Mouse (Mus musculus): Measurements from ENCODE around the gene Gm9639. TPM values are rescaled to one million over a fixed set of nuclear protein-coding genes. Genes with fewer than 3 reads are reported as not detected.
A peak's percentile ranks its signal among the peaks of the same experiment; 100 is the strongest.
"Not testable (repeated sequence)": the region's sequence is repeated elsewhere in the genome, so short reads cannot be mapped to it uniquely, and the experiment has no call there.

Gm9639 gene
- polyA plus RNA-seq, 1 experiment, result not detected

GRCm38 (mm10) chr10:77771225-77771624, 23.7 kb downstream of the Gm9639 start, which contains the start of gene Gm3238:
Gene Gm3238 (minus strand): TSS chr10:77771325.
- H3K4me3 ChIP-seq (replicated peaks; ENCODE audit: insufficient read depth, low read depth, low read length); H3K4me1 ChIP-seq (ENCODE audit: control insufficient read depth, insufficient read depth, low read length); H3K27me3 ChIP-seq (ENCODE audit: control insufficient read depth, insufficient read depth, low read length); H3K27ac ChIP-seq (ENCODE audit: insufficient read depth, low read length); DNase-seq: not testable (repeated sequence)
- no CpG with 5 or more reads among the region's 1 CpGs for WGBS

GRCm38 (mm10) chr10:77769727-77770126, 25.1 kb downstream of the Gm9639 start:
- no peak for DNase-seq
- H3K27ac ChIP-seq (ENCODE audit: insufficient read depth, low read length), result no peak overlapping the region
- no peaks in the 10 kb centered on the region for H3K4me1 ChIP-seq (ENCODE audit: control insufficient read depth, insufficient read depth, low read length)
- TF ChIP-seq POLR2A (IDR thresholded peaks at IDR 0.05; ENCODE audit: borderline replicate concordance, insufficient read depth, low read length), result no peak
- TF ChIP-seq CTCF (IDR thresholded peaks at IDR 0.05; ENCODE audit: borderline replicate concordance, insufficient read depth, low read depth, low read length), result no peak
- 96% methylated on average over 1 of the region's 1 CpGs for WGBS
- H3K27me3 ChIP-seq (ENCODE audit: control insufficient read depth, insufficient read depth, low read length), result no peaks in the 10 kb centered on the region
- H3K4me3 ChIP-seq (replicated peaks; ENCODE audit: insufficient read depth, low read depth, low read length), result no peak overlapping the region

- WGBS, result 33% methylated on average over 1 of the region's 1 CpGs
Observed at GRCm38 (mm10) chr10:77759582-77759981, 35.3 kb downstream of the Gm9639 start, which contains the start of gene Gm3233. Gene Gm3233 (minus strand): TSS chr10:77759682.

GRCm38 (mm10) chr10:77753448-77753847, 41.4 kb downstream of the Gm9639 start:
- Histone ChIP-seq H3K4me1 (ENCODE audit: control insufficient read depth, insufficient read depth, low read length) (no peaks in the 10 kb centered on the region), H3K27ac (ENCODE audit: insufficient read depth, low read length) (no peak overlapping the region), H3K27me3 (ENCODE audit: control insufficient read depth, insufficient read depth, low read length) (no peaks in the 10 kb centered on the region), H3K4me3 (replicated peaks; ENCODE audit: insufficient read depth, low read depth, low read length) (no peak overlapping the region)
- TF ChIP-seq POLR2A (IDR thresholded peaks at IDR 0.05; ENCODE audit: borderline replicate concordance, insufficient read depth, low read length) (no peak), CTCF (IDR thresholded peaks at IDR 0.05; ENCODE audit: borderline replicate concordance, insufficient read depth, low read depth, low read length) (no peak)
- DNase-seq, result no peak

More at GRCm38 (mm10) chr10:77759582-77759981, 35.3 kb downstream of the Gm9639 start, which contains the start of gene Gm3233:
- H3K27ac ChIP-seq (ENCODE audit: insufficient read depth, low read length); H3K27me3 ChIP-seq (ENCODE audit: control insufficient read depth, insufficient read depth, low read length); H3K4me3 ChIP-seq (replicated peaks; ENCODE audit: insufficient read depth, low read depth, low read length); DNase-seq; H3K4me1 ChIP-seq (ENCODE audit: control insufficient read depth, insufficient read depth, low read length): not testable (repeated sequence)

GRCm38 (mm10) chr10:77752312-77752711, 42.6 kb downstream of the Gm9639 start:
- not testable (repeated sequence) for H3K27ac ChIP-seq (ENCODE audit: insufficient read depth, low read length); DNase-seq; H3K4me1 ChIP-seq (ENCODE audit: control insufficient read depth, insufficient read depth, low read length); H3K4me3 ChIP-seq (replicated peaks; ENCODE audit: insufficient read depth, low read depth, low read length); H3K27me3 ChIP-seq (ENCODE audit: control insufficient read depth, insufficient read depth, low read length)
- 69% methylated on average over 3 of the region's 3 CpGs for WGBS

- 17% methylated on average over 1 of the region's 1 CpGs for WGBS
- DNase-seq; H3K4me3 ChIP-seq (replicated peaks; ENCODE audit: insufficient read depth, low read depth, low read length); H3K27ac ChIP-seq (ENCODE audit: insufficient read depth, low read length); H3K27me3 ChIP-seq (ENCODE audit: control insufficient read depth, insufficient read depth, low read length); H3K4me1 ChIP-seq (ENCODE audit: control insufficient read depth, insufficient read depth, low read length): not testable (repeated sequence)
Observed at GRCm38 (mm10) chr10:77751254-77751653, 43.6 kb downstream of the Gm9639 start, which contains the start of gene Gm9736. Gene Gm9736 (minus strand): TSS chr10:77751354.

- 0% methylated on average over 1 of the region's 1 CpGs for WGBS
- not testable (repeated sequence) for H3K4me1 ChIP-seq (ENCODE audit: control insufficient read depth, insufficient read depth, low read length); H3K4me3 ChIP-seq (replicated peaks; ENCODE audit: insufficient read depth, low read depth, low read length); H3K27ac ChIP-seq (ENCODE audit: insufficient read depth, low read length); H3K27me3 ChIP-seq (ENCODE audit: control insufficient read depth, insufficient read depth, low read length)
- DNase-seq, result peak; percentile 18 to 33
Observed at GRCm38 (mm10) chr10:77750686-77751085, 44.2 kb downstream of the Gm9639 start.

Other genes with a start within 250 kb of the Gm9639 start
- gene Pttg1ip, start 213.4 kb downstream of the Gm9639 start, polyA plus RNA-seq (2012; rRNA removed), result 113 and 118 TPM in 2 replicates
- gene Sumo3, start 189.0 kb downstream of the Gm9639 start, polyA plus RNA-seq (2012; rRNA removed), result 301 and 310 TPM in 2 replicates
- 33.8 and 37.7 TPM in 2 replicates for gene Gm49325, start 188.9 kb downstream of the Gm9639 start, polyA plus RNA-seq (2012; rRNA removed)
- gene Ube2g2, start 172.8 kb downstream of the Gm9639 start, polyA plus RNA-seq (2012; rRNA removed), result 37.5 and 39.5 TPM in 2 replicates
- gene Tspear, start 108.5 kb downstream of the Gm9639 start, polyA plus RNA-seq (2012; rRNA removed), result 0.59 and 0.79 TPM in 2 replicates
- not detected in 2 replicates for gene Gm19402, start 104.3 kb downstream of the Gm9639 start, polyA plus RNA-seq (2012; rRNA removed)
- gene Gm9508, start 97.8 kb downstream of the Gm9639 start, polyA plus RNA-seq (2012; rRNA removed), result not detected in 2 replicates
- gene Gm10272, start 88.5 kb downstream of the Gm9639 start, polyA plus RNA-seq (2012; rRNA removed), result not detected in 2 replicates
- 0.32 TPM in 1 of 2 replicates, not detected in the other for gene Gm10024, start 83.6 kb downstream of the Gm9639 start, polyA plus RNA-seq (2012; rRNA removed)
- gene Gm10142, start 79.3 kb downstream of the Gm9639 start, polyA plus RNA-seq (2012; rRNA removed), result not detected in 2 replicates
- not detected in 2 replicates for gene Krtap12-1, start 74.5 kb downstream of the Gm9639 start, polyA plus RNA-seq (2012; rRNA removed)
- not detected in 2 replicates for gene Gm10100, start 68.6 kb downstream of the Gm9639 start, polyA plus RNA-seq (2012; rRNA removed)
- gene Gm18596, start 52.4 kb downstream of the Gm9639 start, polyA plus RNA-seq (2012; rRNA removed), result not detected in 2 replicates
- gene Gm9736, start 43.7 kb downstream of the Gm9639 start, polyA plus RNA-seq (2012; rRNA removed), result not detected in 2 replicates
- not detected in 2 replicates for gene Gm3233, start 35.4 kb downstream of the Gm9639 start, polyA plus RNA-seq (2012; rRNA removed)
- gene Gm3238, start 23.8 kb downstream of the Gm9639 start, polyA plus RNA-seq (2012; rRNA removed), result not detected in 2 replicates
- gene Gm7138, start 18.1 kb downstream of the Gm9639 start, polyA plus RNA-seq (2012; rRNA removed), result not detected in 2 replicates
- gene Gm3250, start 12.5 kb downstream of the Gm9639 start, polyA plus RNA-seq (2012; rRNA removed), result not detected in 2 replicates
- not detected in 2 replicates for gene Gm7137, start 6.9 kb downstream of the Gm9639 start, polyA plus RNA-seq (2012; rRNA removed)
- not detected in 2 replicates for gene Gm19668, start 4.1 kb upstream of the Gm9639 start, polyA plus RNA-seq (2012; rRNA removed)
- not detected in 2 replicates for gene Gm9507, start 16.8 kb upstream of the Gm9639 start, polyA plus RNA-seq (2012; rRNA removed)
- not detected in 2 replicates for gene Gm2696, start 19.6 kb upstream of the Gm9639 start, polyA plus RNA-seq (2012; rRNA removed)
- not detected in 2 replicates for gene Krtap10-4, start 32.0 kb upstream of the Gm9639 start, polyA plus RNA-seq (2012; rRNA removed)
- gene Krtap10-10, start 40.9 kb upstream of the Gm9639 start, polyA plus RNA-seq (2012; rRNA removed), result not detected in 2 replicates
- gene Gm36176, start 51.7 kb upstream of the Gm9639 start, polyA plus RNA-seq (2012; rRNA removed), result not detected in 2 replicates
- not detected in 2 replicates for gene Gm10318, start 57.8 kb upstream of the Gm9639 start, polyA plus RNA-seq (2012; rRNA removed)
- gene Gm3285, start 66.9 kb upstream of the Gm9639 start, polyA plus RNA-seq (2012; rRNA removed), result not detected in 2 replicates
- 1.5 and 1.8 TPM in 2 replicates for gene Lrrc3, start 107.5 kb upstream of the Gm9639 start, polyA plus RNA-seq (2012; rRNA removed)
- gene Trpm2, start 175.5 kb upstream of the Gm9639 start, polyA plus RNA-seq (2012; rRNA removed), result 29.8 and 32.5 TPM in 2 replicates
- gene 1810043G02Rik, start 183.4 kb upstream of the Gm9639 start, polyA plus RNA-seq (2012; rRNA removed), result 69.3 and 74.5 TPM in 2 replicates
- 98.6 and 108 TPM in 2 replicates for gene Pfkl, start 215.0 kb upstream of the Gm9639 start, polyA plus RNA-seq (2012; rRNA removed)
- gene Dnmt3l, start 246.9 kb upstream of the Gm9639 start, polyA plus RNA-seq (2012; rRNA removed), result 0.46 and 1.8 TPM in 2 replicates
- gene Aire, start 248.5 kb upstream of the Gm9639 start, polyA plus RNA-seq (2012; rRNA removed), result 0.08 and 0.16 TPM in 2 replicates